Mouse (Mus musculus): ENCODE results near the gene Rnf11. TPM values are rescaled to one million over a fixed set of nuclear protein-coding genes. Genes with fewer than 3 reads are reported as not detected.
"Not testable (repeated sequence)": the region's sequence is repeated elsewhere in the genome, so short reads cannot be mapped to it uniquely, and the experiment has no call there.

Gene Rnf11
- total and polyA plus RNA-seq, 3 experiments, result 8.6 to 8.7 TPM; not detected in 1

DNA sequence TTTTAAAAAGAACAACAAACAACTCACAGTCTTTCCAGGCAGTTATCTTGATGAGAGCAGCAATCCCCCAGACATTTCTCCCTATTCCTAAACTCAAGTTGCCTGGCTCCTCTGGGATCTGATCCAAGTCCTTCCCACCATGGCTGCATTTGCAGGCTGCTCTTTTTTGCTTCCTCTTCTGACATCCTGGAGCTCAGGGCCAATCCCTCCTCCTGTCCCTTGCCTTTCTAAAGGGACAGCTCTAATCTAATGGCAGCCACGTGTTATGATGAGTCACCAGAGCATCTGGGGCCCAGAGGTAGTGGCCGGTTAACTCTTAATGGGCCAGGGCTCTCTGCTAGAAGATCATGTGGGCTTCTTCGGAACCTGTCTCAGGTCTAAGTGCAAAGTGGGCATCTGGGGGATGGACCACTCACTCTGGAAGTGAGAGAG is 78.5 kb downstream of the Rnf11 start (continued):
- TF ChIP-seq SIN3A (IDR thresholded peaks at IDR 0.05; ENCODE audit: low read length), result peak; percentile 97
- TF ChIP-seq MXI1 (IDR thresholded peaks at IDR 0.05; ENCODE audit: low read depth, low read length), result peak; percentile 94

DNA sequence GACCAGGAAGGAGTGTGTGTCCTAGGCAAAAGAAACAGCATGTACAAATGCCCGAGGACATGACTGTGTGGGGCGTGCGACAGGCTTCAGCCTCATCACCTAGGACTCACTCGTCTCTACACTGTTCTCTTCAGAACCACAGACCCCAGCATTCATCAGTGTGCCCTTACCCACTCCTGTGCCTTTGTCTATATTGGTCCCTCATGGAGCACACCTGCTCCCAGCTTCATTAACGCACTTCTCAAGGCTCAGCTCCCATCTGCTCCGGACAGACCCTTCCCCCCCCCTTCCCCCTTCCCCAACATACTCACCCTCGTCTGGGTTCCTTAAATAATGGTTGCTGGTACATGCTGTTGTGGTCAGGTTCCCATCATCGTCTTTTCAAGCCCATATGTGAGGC is 79.1 kb downstream of the Rnf11 start:
- Histone ChIP-seq H3K27ac (ENCODE audit: control insufficient read depth, low read depth, low read length) (peak overlapping the region; percentile 63), H3K79me2 (ENCODE audit: control insufficient read depth, insufficient read depth, low read length, poor library complexity) (no peaks in the 10 kb centered on the region; the same call in 1 of the 2 replicates), H3K27me3 (ENCODE audit: control insufficient read depth in 1 of 2, insufficient read depth in 2 of 2, low read length in 2 of 2) (no peaks in the 10 kb centered on the region), H3K4me1 (ENCODE audit: control insufficient read depth in 1 of 2, insufficient read depth in 2 of 2, low read length in 2 of 2) (peaks cover 0 to 12% of the 10 kb centered on the region in 2 experiments; a peak in 2 of 4 replicates), H3K4me3 (ENCODE audit: control insufficient read depth in 1 of 2, insufficient read depth in 1 of 2, low read depth in 2 of 2, low read length in 2 of 2) (peak overlapping the region; percentile 43 to 64), H3K9ac (ENCODE audit: control insufficient read depth, low read depth, low read length, poor library complexity, severe bottlenecking) (peak overlapping the region; percentile 76), H3K36me3 (ENCODE audit: control insufficient read depth in 1 of 2, insufficient read depth in 2 of 2, low read length in 2 of 2) (peaks cover 0 to under 1% of the 10 kb centered on the region in 2 experiments; a peak in 2 of 4 replicates), H3K9me3 (replicated peaks; ENCODE audit: insufficient read depth, low read length) (no peaks in the 10 kb centered on the region)
- TF ChIP-seq TBP (IDR thresholded peaks at IDR 0.05; ENCODE audit: low read depth, low read length) (no peak), ETS1 (IDR thresholded peaks at IDR 0.05; ENCODE audit: low read depth, low read length) (no peak), ZMIZ1 (IDR thresholded peaks at IDR 0.05; ENCODE audit: low read depth, low read length) (no peak), SIN3A (IDR thresholded peaks at IDR 0.05; ENCODE audit: low read length) (no peak), MEF2A (IDR thresholded peaks at IDR 0.05; ENCODE audit: extremely low read depth, insufficient replicate concordance, low read depth, low read length, poor library complexity, severe bottlenecking) (no peak), RAD21 (IDR thresholded peaks at IDR 0.05; ENCODE audit: low read depth, low read length) (no peak)
- DNase-seq (ENCODE audit: low read depth, low spot score), result no peak

DNA sequence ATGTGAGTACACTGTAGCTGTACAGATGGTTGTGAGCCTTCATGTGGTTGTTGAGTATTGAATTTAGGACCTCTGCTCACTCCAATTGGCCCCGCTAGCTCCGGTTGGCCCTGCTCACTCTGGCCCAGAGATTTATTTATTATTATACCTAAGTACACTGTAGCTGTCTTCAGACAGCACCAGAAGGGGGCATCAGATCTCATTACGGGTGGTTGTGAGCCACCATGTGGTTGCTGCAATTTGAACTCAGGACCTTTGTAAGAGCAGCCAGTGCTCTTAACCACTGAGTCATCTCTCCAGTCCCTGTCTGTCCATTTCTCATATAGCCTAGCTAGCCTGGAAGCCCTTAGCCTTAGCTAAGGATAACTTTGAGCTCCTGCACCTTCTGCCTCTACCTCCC is 79.6 kb downstream of the Rnf11 start:
- not testable (repeated sequence) for H3K9ac ChIP-seq (ENCODE audit: control insufficient read depth, low read depth, low read length, poor library complexity, severe bottlenecking); DNase-seq (ENCODE audit: low read depth, low spot score); H3K27ac ChIP-seq (ENCODE audit: control insufficient read depth, low read depth, low read length); H3K79me2 ChIP-seq (ENCODE audit: control insufficient read depth, insufficient read depth, low read length, poor library complexity); H3K9me3 ChIP-seq (replicated peaks; ENCODE audit: insufficient read depth, low read length); H3K36me3 ChIP-seq (ENCODE audit: control insufficient read depth in 1 of 2, insufficient read depth in 2 of 2, low read length in 2 of 2); H3K4me1 ChIP-seq (ENCODE audit: control insufficient read depth in 1 of 2, insufficient read depth in 2 of 2, low read length in 2 of 2); H3K27me3 ChIP-seq (ENCODE audit: control insufficient read depth in 1 of 2, insufficient read depth in 2 of 2, low read length in 2 of 2)
- H3K4me3 ChIP-seq (ENCODE audit: control insufficient read depth in 1 of 2, insufficient read depth in 1 of 2, low read depth in 2 of 2, low read length in 2 of 2), result peak overlapping the region in 1 of 2 experiments; percentile 17; a peak in 1 of 4 replicates
- peak in 2 of 3 experiments; percentile 12 to 19; a peak in 1 of 6 replicates for TF ChIP-seq CTCF (IDR thresholded peaks at IDR 0.05 in 2 of 3, conservative IDR thresholded peaks at IDR 0.05 in 1 of 3; ENCODE audit: control insufficient read depth in 1 of 3, insufficient read depth in 1 of 3, low read depth in 2 of 3, low read length in 3 of 3, poor library complexity in 1 of 3, severe bottlenecking in 1 of 3)

DNA sequence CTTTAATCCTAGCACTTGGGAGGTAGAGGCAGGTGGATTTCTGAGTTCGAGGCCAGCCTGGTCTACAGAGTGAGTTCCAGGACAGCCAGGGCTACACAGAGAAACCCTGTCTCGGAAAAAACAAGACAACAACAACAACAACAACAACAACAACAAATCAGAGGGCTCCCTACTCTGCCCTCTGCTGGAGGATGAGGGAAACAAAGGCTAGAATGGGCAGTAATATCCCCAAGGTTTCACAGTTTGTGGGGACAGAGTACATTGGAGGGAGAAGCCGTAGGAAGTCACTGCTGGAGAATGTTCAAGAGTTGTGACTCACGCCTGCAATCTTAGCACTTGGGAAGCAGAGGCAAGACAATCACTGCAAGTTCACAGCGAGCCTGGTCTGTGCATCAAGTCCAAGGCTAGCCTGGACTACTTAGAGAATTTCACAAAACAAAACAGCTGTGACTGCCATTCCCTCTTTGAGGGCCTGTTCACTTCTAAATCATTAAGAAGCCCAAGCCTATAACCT is 83.3 kb downstream of the Rnf11 start:
- Histone ChIP-seq H3K36me3 (ENCODE audit: control insufficient read depth in 1 of 2, insufficient read depth in 2 of 2, low read length in 2 of 2) (no peaks in the 10 kb centered on the region; a peak in 1 of 4 replicates), H3K4me1 (ENCODE audit: control insufficient read depth in 1 of 2, insufficient read depth in 2 of 2, low read length in 2 of 2) (peaks cover 0 to 9% of the 10 kb centered on the region in 2 experiments; a peak in 2 of 4 replicates), H3K9me3 (replicated peaks; ENCODE audit: insufficient read depth, low read length) (no peaks in the 10 kb centered on the region), H3K9ac (ENCODE audit: control insufficient read depth, low read depth, low read length, poor library complexity, severe bottlenecking) (no peak overlapping the region), H3K27ac (ENCODE audit: control insufficient read depth, low read depth, low read length) (no peak overlapping the region), H3K27me3 (ENCODE audit: control insufficient read depth in 1 of 2, insufficient read depth in 2 of 2, low read length in 2 of 2) (no peaks in the 10 kb centered on the region), H3K4me3 (ENCODE audit: control insufficient read depth in 1 of 2, insufficient read depth in 1 of 2, low read depth in 2 of 2, low read length in 2 of 2) (no peak overlapping the region), H3K79me2 (ENCODE audit: control insufficient read depth, insufficient read depth, low read length, poor library complexity) (no peaks in the 10 kb centered on the region; the same call in 1 of the 2 replicates)
- no peak for TF ChIP-seq MAFK (IDR thresholded peaks at IDR 0.05; ENCODE audit: borderline replicate concordance, low read depth, low read length)
- TF ChIP-seq CTCF (IDR thresholded peaks at IDR 0.05 in 2 of 3, conservative IDR thresholded peaks at IDR 0.05 in 1 of 3; ENCODE audit: control insufficient read depth in 1 of 3, insufficient read depth in 1 of 3, low read depth in 2 of 3, low read length in 3 of 3, poor library complexity in 1 of 3, severe bottlenecking in 1 of 3), result peak; percentile 19 to 41 (median 30); a peak in 4 of 6 replicates
- peak; percentile 33 for TF ChIP-seq SMC3 (IDR thresholded peaks at IDR 0.05; ENCODE audit: low read depth, low read length)
- no peak for DNase-seq (ENCODE audit: low read depth, low spot score)

Other genes with a start within 250 kb of the Rnf11 start
- 19.7 and 21.6 TPM in 2 replicates for gene Eps15, start 204.5 kb downstream of the Rnf11 start, total RNA-seq (2012; rRNA removed)
- 100 to 1,000 TPM in 1 of 2 experiments, 10 to 100 TPM in 1; 53.3 to 107 TPM for gene Eps15, start 204.5 kb downstream of the Rnf11 start, polyA plus RNA-seq (2012; ENCODE audit: insufficient read depth in 1 of 2, insufficient read length in 2 of 2, low read depth in 1 of 2, low replicate concordance in 2 of 2, missing spikeins in 1 of 2)
- gene Ttc39a, start 78.1 kb downstream of the Rnf11 start, total RNA-seq (2012; rRNA removed), result 1.8 and 2.8 TPM in 2 replicates
- gene Ttc39a, start 78.1 kb downstream of the Rnf11 start, polyA plus RNA-seq (2012; ENCODE audit: insufficient read depth in 1 of 2, insufficient read length in 2 of 2, low read depth in 1 of 2, low replicate concordance in 2 of 2, missing spikeins in 1 of 2), result 1 to 10 TPM in 1 of 2 experiments, not detected in 1; 4.2 TPM
- not detected in 2 replicates for gene 4930522H14Rik, start 46.6 kb upstream of the Rnf11 start, total RNA-seq (2012; rRNA removed)
- not detected for gene 4930522H14Rik, start 46.6 kb upstream of the Rnf11 start, polyA plus RNA-seq (2012; ENCODE audit: insufficient read depth in 1 of 2, insufficient read length in 2 of 2, low read depth in 1 of 2, low replicate concordance in 2 of 2, missing spikeins in 1 of 2)
- 18.6 and 21.0 TPM in 2 replicates for gene Cdkn2c, start 182.5 kb upstream of the Rnf11 start, total RNA-seq (2012; rRNA removed)
- gene Cdkn2c, start 182.5 kb upstream of the Rnf11 start, polyA plus RNA-seq (2012; ENCODE audit: insufficient read depth in 1 of 2, insufficient read length in 2 of 2, low read depth in 1 of 2, low replicate concordance in 2 of 2, missing spikeins in 1 of 2), result 10 to 100 TPM in 1 of 2 experiments, not detected in 1; 26.8 TPM
- gene Faf1, start 191.9 kb upstream of the Rnf11 start, total RNA-seq (2012; rRNA removed), result 37.6 and 39.2 TPM in 2 replicates
- 10 to 100 TPM in 1 of 2 experiments, not detected in 1; 36.5 TPM for gene Faf1, start 191.9 kb upstream of the Rnf11 start, polyA plus RNA-seq (2012; ENCODE audit: insufficient read depth in 1 of 2, insufficient read length in 2 of 2, low read depth in 1 of 2, low replicate concordance in 2 of 2, missing spikeins in 1 of 2)